Mouse (Mus musculus): Measurements from ENCODE around the gene Tulp1.
"Not testable (repeated sequence)": the region's sequence is repeated elsewhere in the genome, so short reads cannot be mapped to it uniquely, and the experiment has no call there.

Gene Tulp1

DNA sequence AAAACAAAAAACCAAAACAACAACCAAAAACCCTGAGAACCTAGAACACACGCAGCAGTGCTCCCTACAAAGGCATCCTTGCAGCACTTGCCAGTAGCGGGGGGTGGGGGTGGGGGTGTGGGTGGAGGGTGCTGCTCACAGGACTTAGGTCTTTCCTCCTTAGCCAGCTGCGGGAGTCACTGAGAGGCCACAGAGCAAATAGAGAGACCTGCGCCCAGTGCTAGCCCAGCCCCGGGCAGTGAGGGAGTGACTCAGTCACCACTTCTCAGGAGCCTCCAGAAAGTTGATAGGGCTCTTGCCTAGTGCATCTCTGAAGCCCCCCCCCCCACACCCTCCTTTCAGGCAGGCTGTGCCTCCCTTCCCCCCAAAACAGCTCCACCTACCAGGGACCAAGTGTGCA lies 4.0 kb upstream of the Tulp1 start:
- no peak for DNase-seq (ENCODE audit: low spot score)

- DNase-seq (ENCODE audit: low spot score), result peak; percentile 31
These were observed 3.4 kb upstream of the Tulp1 start for GRCm38 (mm10) chr17:28368449-28368848.

DNA sequence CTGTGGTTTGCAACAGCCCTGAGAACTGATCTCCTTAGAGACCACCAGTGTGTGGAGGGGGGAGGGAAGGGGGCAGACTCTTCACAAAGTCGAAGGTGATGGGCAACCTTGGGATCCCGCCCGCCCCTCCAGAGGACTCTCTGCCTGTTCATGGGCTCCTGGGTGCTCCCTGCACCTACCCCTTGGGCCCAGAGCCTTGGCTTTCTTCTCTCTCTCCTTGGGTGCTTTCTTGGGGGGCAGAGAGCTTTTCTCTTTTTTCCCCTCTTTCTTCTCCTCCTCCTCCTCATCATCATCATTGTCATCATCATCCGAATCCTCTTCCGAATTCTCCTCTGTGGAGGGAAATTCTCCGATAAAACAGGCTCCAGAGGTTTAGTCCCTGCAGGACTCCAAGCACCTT lies 1.5 kb downstream of the Tulp1 start:
- no peak for DNase-seq (ENCODE audit: low spot score)

- DNase-seq (ENCODE audit: low spot score), result no peak
These were observed 2.2 kb downstream of the Tulp1 start for GRCm38 (mm10) chr17:28362653-28363292.

- no peak for DNase-seq (ENCODE audit: low spot score)
These were observed 2.9 kb downstream of the Tulp1 start for GRCm38 (mm10) chr17:28361921-28362652.

DNA sequence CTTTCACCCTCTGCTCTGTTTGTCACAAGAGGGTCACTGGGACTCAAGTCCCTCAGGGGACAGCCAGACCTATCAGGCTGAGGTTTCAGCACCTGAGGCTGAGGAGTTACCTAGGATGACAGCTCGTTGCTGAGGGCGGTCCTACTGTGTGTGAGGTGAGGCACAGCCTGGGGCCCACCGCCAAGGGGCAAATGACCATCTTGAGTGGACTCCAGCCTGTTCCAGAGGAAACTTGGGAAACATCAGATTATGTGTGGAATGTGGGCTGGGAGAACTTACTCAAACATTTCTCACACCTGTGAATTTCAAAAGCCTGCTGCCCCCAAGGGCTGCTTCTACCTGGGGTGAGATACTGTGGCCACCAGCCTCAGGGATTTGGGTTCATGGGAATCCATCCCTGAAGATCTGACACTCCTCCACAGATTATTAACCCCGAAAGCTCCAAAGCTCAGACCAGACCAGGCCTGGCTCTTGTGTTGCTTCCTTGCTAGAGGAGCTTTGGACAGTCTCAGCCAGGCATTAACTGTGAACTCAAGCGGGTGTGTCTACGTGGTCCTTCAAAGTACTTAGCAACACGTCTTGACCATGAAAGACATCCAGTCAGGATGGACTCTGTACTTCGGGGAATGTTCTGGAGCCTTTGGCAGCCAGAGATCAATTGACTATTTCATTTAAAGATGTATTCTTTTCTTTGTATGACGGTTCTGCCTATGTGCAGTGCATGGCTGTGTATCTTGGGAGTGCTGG lies 4.3 kb downstream of the Tulp1 start:
- no peak for DNase-seq (ENCODE audit: low spot score)

GRCm38 (mm10) chr17:28358576-28359261 lies 6.3 kb downstream of the Tulp1 start:
- DNase-seq (ENCODE audit: low spot score), result not testable (repeated sequence)

GRCm38 (mm10) chr17:28355871-28356270 lies 9.2 kb downstream of the Tulp1 start:
- DNase-seq (ENCODE audit: low spot score), result no peak

- DNase-seq (ENCODE audit: low spot score), result no peak
These were observed 13.0 kb downstream of the Tulp1 start for GRCm38 (mm10) chr17:28352018-28352417.

- no peak for DNase-seq (ENCODE audit: low spot score)
These were observed 13.6 kb downstream of the Tulp1 start for GRCm38 (mm10) chr17:28351353-28351890.

GRCm38 (mm10) chr17:28350466-28351352 lies 14.3 kb downstream of the Tulp1 start, which contains the start of gene Tead3:
Gene Tead3 (minus strand): TSS chr17:28350817.
- DNase-seq (ENCODE audit: low spot score), result no peak

DNA sequence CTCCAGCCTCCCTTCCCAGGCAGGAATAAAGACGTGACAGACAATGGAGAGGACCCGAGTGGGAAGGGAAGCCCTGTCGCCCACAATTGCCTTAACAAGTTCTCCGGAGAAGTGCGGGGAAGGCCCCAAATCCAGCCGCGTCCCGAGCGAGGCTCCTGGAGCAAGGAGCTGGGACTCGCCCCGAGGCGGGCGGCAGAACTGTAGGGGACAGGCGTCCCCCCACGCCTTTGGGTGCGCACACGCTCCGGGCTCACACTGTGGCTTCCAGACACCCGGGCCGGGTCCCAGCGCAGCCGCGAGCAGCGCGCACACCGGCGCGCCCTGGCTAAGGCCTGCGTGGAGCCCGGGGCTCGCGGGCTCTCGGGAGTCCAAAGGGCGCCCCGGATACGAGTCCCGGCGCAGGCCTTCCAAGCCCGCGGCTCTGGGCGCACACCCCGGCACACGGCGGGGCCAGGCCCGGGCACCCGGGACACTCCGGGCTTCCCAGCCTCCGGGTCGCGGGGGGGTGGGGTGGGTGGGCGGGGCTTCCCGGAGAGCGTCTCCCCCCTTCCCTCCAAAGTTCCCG lies 15.0 kb downstream of the Tulp1 start:
- no peak for DNase-seq (ENCODE audit: low spot score)

- no peak for DNase-seq (ENCODE audit: low spot score)
These were observed 15.7 kb downstream of the Tulp1 start for GRCm38 (mm10) chr17:28349264-28349880.

DNA sequence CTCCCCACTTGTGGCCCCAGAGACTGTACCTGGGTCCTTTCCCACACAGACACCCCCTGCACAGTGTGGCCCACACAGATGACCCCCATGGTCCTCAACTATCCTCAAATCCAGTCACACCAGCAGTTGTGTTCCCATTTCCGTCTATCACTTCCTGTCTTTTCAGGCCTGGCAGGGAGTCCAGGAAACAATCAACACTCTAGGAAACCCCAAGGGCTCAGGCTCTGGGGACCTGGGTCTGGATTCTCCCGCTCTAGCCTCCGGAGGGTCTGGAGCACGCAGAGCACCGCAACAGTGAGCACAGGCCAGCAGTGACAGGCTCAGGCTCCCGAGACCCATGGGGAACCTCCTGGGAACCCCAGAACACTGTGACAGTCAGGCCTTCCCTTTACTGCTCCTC lies 16.8 kb downstream of the Tulp1 start:
- DNase-seq (ENCODE audit: low spot score), result no peak

GRCm38 (mm10) chr17:28347327-28347726 lies 17.7 kb downstream of the Tulp1 start:
- DNase-seq (ENCODE audit: low spot score), result no peak

GRCm38 (mm10) chr17:28345882-28346281 lies 19.1 kb downstream of the Tulp1 start:
- DNase-seq (ENCODE audit: low spot score), result no peak

GRCm38 (mm10) chr17:28345271-28345721 lies 19.7 kb downstream of the Tulp1 start:
- no peak for DNase-seq (ENCODE audit: low spot score)

GRCm38 (mm10) chr17:28344670-28345069 lies 20.4 kb downstream of the Tulp1 start:
- DNase-seq (ENCODE audit: low spot score), result no peak

GRCm38 (mm10) chr17:28344050-28344607 lies 20.9 kb downstream of the Tulp1 start:
- no peak for DNase-seq (ENCODE audit: low spot score)

DNA sequence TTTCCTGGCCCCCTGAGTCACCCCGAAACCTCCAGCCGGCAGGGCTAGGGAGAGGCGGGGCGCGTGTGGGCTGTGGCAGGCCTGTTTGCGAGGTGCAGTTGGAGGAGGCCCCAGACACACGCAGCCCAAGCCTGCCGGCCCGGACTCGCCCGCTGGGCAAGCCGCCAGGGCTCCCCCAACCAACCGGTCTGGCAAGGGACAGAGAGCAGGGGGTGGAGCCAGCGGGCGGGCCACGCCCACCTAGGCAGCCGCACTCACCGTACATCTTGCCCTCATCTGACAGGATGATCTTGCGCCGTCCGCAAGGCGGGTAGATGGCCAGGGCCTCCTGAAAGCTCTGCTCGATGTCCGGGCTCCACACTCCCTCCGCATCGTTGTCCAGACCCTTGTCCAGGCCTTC lies 23.9 kb downstream of the Tulp1 start:
- DNase-seq (ENCODE audit: low spot score), result no peak
